Mouse (Mus musculus) heart, embryonic 16.5 days (tissue): ENCODE results near the gene Tub. TPM values are rescaled to one million over a fixed set of nuclear protein-coding genes. Genes with fewer than 3 reads are reported as not detected.

ENCODE experiments used
- ATAC-seq: fragments of 200-750 bp; cut with Nextera tagmentation; replicated peaks from 2 replicates; pipeline ENCODE4 v1.8.0; 2017; ENCODE audit warnings: moderate number of reproducible peaks; ENCODE audit not compliant: insufficient read depth, low FRiP score; ENCODE audit errors: extremely low read depth
- H3K27ac ChIP-seq: fragments of 300-500 bp; sonication (generic); 2 replicates; pipeline ENCODE4 v1.5.1; 2014; ENCODE audit warnings: mild to moderate bottlenecking, low read length, control low read depth, moderate library complexity
- H3K27me3 ChIP-seq: fragments of 300-500 bp; sonication (generic); 2 replicates; pipeline ENCODE4 v1.6.1; 2014; ENCODE audit warnings: low read length, mixed read lengths; ENCODE audit not compliant: control insufficient read depth, insufficient read depth
- H3K36me3 ChIP-seq: fragments of 300-500 bp; sonication (generic); 2 replicates; pipeline ENCODE4 v1.6.1; 2014; ENCODE audit not compliant: control insufficient read depth, insufficient read depth
- H3K4me1 ChIP-seq: fragments of 300-500 bp; sonication (generic); 2 replicates; pipeline ENCODE4 v1.6.1; 2014; ENCODE audit warnings: low read length, mixed read lengths; ENCODE audit not compliant: control insufficient read depth, insufficient read depth
- H3K4me2 ChIP-seq: fragments of 300-500 bp; sonication (generic); 2 replicates; pipeline ENCODE4 v1.6.1; 2014; ENCODE audit warnings: low read depth, mild to moderate bottlenecking, control low read depth, low read length
- H3K4me3 ChIP-seq: fragments of 300-500 bp; sonication (generic); 2 replicates; pipeline ENCODE4 v1.5.1; 2014; ENCODE audit warnings: mild to moderate bottlenecking, control low read depth, low read length
- H3K9ac ChIP-seq: fragments of 300-500 bp; sonication (generic); 2 replicates; pipeline ENCODE4 v1.6.1; 2014; ENCODE audit warnings: low read length, control low read depth
- H3K9me3 ChIP-seq: fragments of 300-500 bp; sonication (generic); replicated peaks from 2 replicates; pipeline ENCODE4 v1.6.1; 2016; ENCODE audit warnings: low read length; ENCODE audit not compliant: control insufficient read depth
- WGBS: fragments of 180-500 bp; shearing (Covaris S2); extraction: QIAGEN DNeasy Blood & Tissue Kit; methylation state at CpG from one replicate; pipeline ENCODE4 v1.1.7; 2014; 5-methylcytosine and 5-hydroxymethylcytosine counted together
- polyA plus RNA-seq: library from polyadenylated mRNA; unstranded; fragments of >200 nt; fragmentation: Nextera tagmentation; extraction: Ambion mirVana; gene quantifications from 2 replicates; pipeline ENCODE4 v1.2.1, GENCODE M21; 2015

The Tub gene
- polyA plus RNA-seq, 1 experiment from 2014 or later, result 0.76 TPM

- H3K36me3 ChIP-seq, result no peaks in the 10 kb centered on the region
- no peak overlapping the region for H3K9ac ChIP-seq
- H3K4me3 ChIP-seq, result no peak overlapping the region
- no peak overlapping the region for H3K27ac ChIP-seq
- WGBS, result 60% methylated on average over 7 of the region's 7 CpGs
- H3K4me1 ChIP-seq, result no peaks in the 10 kb centered on the region
- no peak overlapping the region for H3K4me2 ChIP-seq
- H3K9me3 ChIP-seq, result no peaks in the 10 kb centered on the region
- peaks cover 32% of the 10 kb centered on the region for H3K27me3 ChIP-seq
- ATAC-seq, result no peak
These were observed 64.7 kb downstream of the Tub start for GRCm38 (mm10) chr7:109014851-109015250.

GRCm38 (mm10) chr7:109016378-109016923, 66.3 kb downstream of the Tub start:
- H3K36me3 ChIP-seq, result no peaks in the 10 kb centered on the region
- no peaks in the 10 kb centered on the region for H3K9me3 ChIP-seq
- H3K4me1 ChIP-seq, result no peaks in the 10 kb centered on the region
- no peak for ATAC-seq
- no peak overlapping the region for H3K27ac ChIP-seq
- 46% methylated on average over 5 of the region's 5 CpGs for WGBS
- H3K4me3 ChIP-seq, result no peak overlapping the region
- no peak overlapping the region for H3K9ac ChIP-seq
- H3K27me3 ChIP-seq, result peaks cover 16% of the 10 kb centered on the region
- no peak overlapping the region for H3K4me2 ChIP-seq

GRCm38 (mm10) chr7:109019243-109019642, 69.1 kb downstream of the Tub start:
- no peak overlapping the region for H3K27ac ChIP-seq
- no peaks in the 10 kb centered on the region for H3K4me1 ChIP-seq
- no peaks in the 10 kb centered on the region for H3K36me3 ChIP-seq
- ATAC-seq, result no peak
- H3K27me3 ChIP-seq, result no peaks in the 10 kb centered on the region
- no peak overlapping the region for H3K4me2 ChIP-seq
- 76% methylated on average over 7 of the region's 7 CpGs for WGBS
- H3K4me3 ChIP-seq, result no peak overlapping the region
- no peaks in the 10 kb centered on the region for H3K9me3 ChIP-seq
- no peak overlapping the region for H3K9ac ChIP-seq

- Histone ChIP-seq H3K4me1 (no peaks in the 10 kb centered on the region), H3K4me3 (no peak overlapping the region), H3K9ac (no peak overlapping the region), H3K36me3 (no peaks in the 10 kb centered on the region), H3K4me2 (no peak overlapping the region), H3K27ac (no peak overlapping the region), H3K27me3 (no peaks in the 10 kb centered on the region), H3K9me3 (no peaks in the 10 kb centered on the region)
- ATAC-seq, result 0 out of 2 replicates have a peak, but pooled peaks have one; percentile 54
- 15% methylated on average over 3 of the region's 3 CpGs for WGBS
These were observed 71.3 kb downstream of the Tub start for GRCm38 (mm10) chr7:109021428-109021827.

- Histone ChIP-seq H3K9ac (no peak overlapping the region), H3K36me3 (no peaks in the 10 kb centered on the region), H3K9me3 (no peaks in the 10 kb centered on the region), H3K27ac (no peak overlapping the region), H3K4me3 (no peak overlapping the region), H3K4me1 (no peaks in the 10 kb centered on the region), H3K27me3 (no peaks in the 10 kb centered on the region), H3K4me2 (no peak overlapping the region)
- 75% methylated on average over 7 of the region's 7 CpGs for WGBS
- ATAC-seq, result no peak
These were observed 75.6 kb downstream of the Tub start for GRCm38 (mm10) chr7:109025743-109026142.

GRCm38 (mm10) chr7:109026976-109027375, 76.8 kb downstream of the Tub start:
- H3K4me2 ChIP-seq, result no peak overlapping the region
- no peaks in the 10 kb centered on the region for H3K36me3 ChIP-seq
- WGBS, result 80% methylated on average over 9 of the region's 9 CpGs
- H3K9ac ChIP-seq, result no peak overlapping the region
- no peaks in the 10 kb centered on the region for H3K9me3 ChIP-seq
- H3K27ac ChIP-seq, result no peak overlapping the region
- ATAC-seq, result no peak
- no peaks in the 10 kb centered on the region for H3K4me1 ChIP-seq
- H3K4me3 ChIP-seq, result no peak overlapping the region
- H3K27me3 ChIP-seq, result no peaks in the 10 kb centered on the region

- Histone ChIP-seq H3K9me3 (no peaks in the 10 kb centered on the region), H3K36me3 (no peaks in the 10 kb centered on the region), H3K27ac (no peak overlapping the region), H3K27me3 (no peaks in the 10 kb centered on the region), H3K9ac (no peak overlapping the region), H3K4me3 (no peak overlapping the region), H3K4me2 (no peak overlapping the region), H3K4me1 (no peaks in the 10 kb centered on the region)
- no peak for ATAC-seq
- WGBS, result 92% methylated on average over 7 of the region's 7 CpGs
These were observed 77.6 kb downstream of the Tub start for GRCm38 (mm10) chr7:109027721-109028120.

GRCm38 (mm10) chr7:109028204-109028603, 78.1 kb downstream of the Tub start:
- H3K4me1 ChIP-seq, result no peaks in the 10 kb centered on the region
- H3K9me3 ChIP-seq, result no peaks in the 10 kb centered on the region
- H3K27ac ChIP-seq, result no peak overlapping the region
- WGBS, result 26% methylated on average over 6 of the region's 6 CpGs
- H3K4me2 ChIP-seq, result no peak overlapping the region
- no peak overlapping the region for H3K4me3 ChIP-seq
- no peaks in the 10 kb centered on the region for H3K36me3 ChIP-seq
- H3K27me3 ChIP-seq, result no peaks in the 10 kb centered on the region
- no peak overlapping the region for H3K9ac ChIP-seq
- ATAC-seq, result no peak

GRCm38 (mm10) chr7:109029961-109030465, 79.9 kb downstream of the Tub start:
- Histone ChIP-seq H3K27me3 (no peaks in the 10 kb centered on the region), H3K27ac (no peak overlapping the region), H3K4me2 (no peak overlapping the region), H3K4me1 (no peaks in the 10 kb centered on the region), H3K9me3 (no peaks in the 10 kb centered on the region), H3K4me3 (no peak overlapping the region), H3K36me3 (no peaks in the 10 kb centered on the region), H3K9ac (no peak overlapping the region)
- 77% methylated on average over 6 of the region's 6 CpGs for WGBS
- no peak for ATAC-seq
